Mouse (Mus musculus) MEL (cell line): ENCODE results near the gene Ofcc1. TPM values are rescaled to one million over a fixed set of nuclear protein-coding genes. Genes with fewer than 3 reads are reported as not detected.

Experiments
- DNase-seq: peaks from one replicate; pipeline ENCODE4 v3.0.0; 2011; ENCODE audit warnings: low read depth, low spot score
- H3K27ac ChIP-seq: 2 replicates; pipeline ENCODE4 v1.5.1; 2012; ENCODE audit warnings: low read depth, mild to moderate bottlenecking, control low read depth, low read length, moderate library complexity; ENCODE audit not compliant: control insufficient read depth
- H3K27me3 ChIP-seq, 2 experiments: fragments of 150-350 bp in 1 of 2; sonication (generic) in 1 of 2; 2 replicates each; pipeline ENCODE4 v1.6.1; 2012; ENCODE audit warnings: low read length in 2 of 2, mild to moderate bottlenecking in 2 of 2, improper control_type of control experiment in 1 of 2, moderate library complexity in 1 of 2; ENCODE audit not compliant: insufficient read depth in 2 of 2, control insufficient read depth in 1 of 2
- H3K36me3 ChIP-seq, 2 experiments: 2 replicates each; pipeline ENCODE4 v1.6.1; 2012 to 2014; ENCODE audit warnings: low read length in 2 of 2, improper control_type of control experiment in 1 of 2, inconsistent platforms in 1 of 2, mild to moderate bottlenecking in 1 of 2; ENCODE audit not compliant: insufficient read depth in 2 of 2, control insufficient read depth in 1 of 2
- H3K4me1 ChIP-seq, 2 experiments: fragments of 150-350 bp in 1 of 2; sonication (generic) in 1 of 2; 2 replicates each; pipeline ENCODE4 v1.6.1; 2012; ENCODE audit warnings: low read length in 2 of 2, improper control_type of control experiment in 1 of 2, mild to moderate bottlenecking in 1 of 2; ENCODE audit not compliant: insufficient read depth in 2 of 2, control insufficient read depth in 1 of 2
- H3K4me3 ChIP-seq, 2 experiments: fragments of 150-350 bp in 1 of 2; sonication (generic) in 1 of 2; 2 replicates each; pipeline ENCODE4 v1.5.1; 2012; ENCODE audit warnings: low read depth in 2 of 2, low read length in 2 of 2, mild to moderate bottlenecking in 2 of 2, moderate library complexity in 2 of 2, control low read depth in 1 of 2, improper control_type of control experiment in 1 of 2; ENCODE audit not compliant: control insufficient read depth in 1 of 2, insufficient read depth in 1 of 2
- H3K79me2 ChIP-seq: 2 replicates; pipeline ENCODE4 v1.6.1; 2012; ENCODE audit warnings: mild to moderate bottlenecking, low read length, moderate library complexity; ENCODE audit not compliant: control insufficient read depth, poor library complexity, insufficient read depth
- H3K9ac ChIP-seq: 2 replicates; pipeline ENCODE4 v1.6.1; 2012; ENCODE audit warnings: low read depth, mild to moderate bottlenecking, control low read depth, low read length, moderate library complexity; ENCODE audit not compliant: control insufficient read depth, poor library complexity, severe bottlenecking
- H3K9me3 ChIP-seq: fragments of 150-350 bp; sonication (generic); replicated peaks from 2 replicates; pipeline ENCODE4 v1.6.1; 2012; ENCODE audit warnings: mild to moderate bottlenecking, low read length, improper control_type of control experiment, moderate library complexity; ENCODE audit not compliant: insufficient read depth
- BHLHE40 ChIP-seq: IDR thresholded peaks from 2 replicates; pipeline ENCODE4 v1.6.1; 2012; ENCODE audit warnings: low read depth, mild to moderate bottlenecking, inconsistent platforms, low read length, improper control_type of control experiment, borderline replicate concordance
- CHD1 ChIP-seq: IDR thresholded peaks from 2 replicates; pipeline ENCODE4 v1.6.1; 2012; ENCODE audit warnings: low read depth, mild to moderate bottlenecking, inconsistent platforms, low read length, improper control_type of control experiment
- CHD2 ChIP-seq: IDR thresholded peaks from 2 replicates; pipeline ENCODE4 v1.6.1; 2011; ENCODE audit warnings: low read length, improper control_type of control experiment
- E2F4 ChIP-seq: IDR thresholded peaks from 2 replicates; pipeline ENCODE4 v1.6.1; 2011; ENCODE audit warnings: low read depth, low read length, improper control_type of control experiment, borderline replicate concordance
- EP300 ChIP-seq, 2 experiments: IDR thresholded peaks; 2 replicates each; pipeline ENCODE4 v1.6.1; 2011; ENCODE audit warnings: improper control_type of control experiment in 2 of 2, low read length in 2 of 2, low read depth in 1 of 2, mild to moderate bottlenecking in 1 of 2
- GATA1 ChIP-seq: IDR thresholded peaks from 2 replicates; pipeline ENCODE4 v1.6.1; 2011; ENCODE audit warnings: low read depth, low read length, improper control_type of control experiment
- JUND ChIP-seq: IDR thresholded peaks from 2 replicates; pipeline ENCODE4 v1.6.1; 2011; ENCODE audit warnings: low read depth, mild to moderate bottlenecking, improper control_type of control experiment, low read length
- KAT2A ChIP-seq: conservative IDR thresholded peaks from 2 replicates; pipeline ENCODE4 v1.6.1; 2012; ENCODE audit warnings: low read depth, low read length, improper control_type of control experiment, inconsistent platforms
- MAFK ChIP-seq: IDR thresholded peaks from 2 replicates; pipeline ENCODE4 v1.6.1; 2011; ENCODE audit warnings: low read depth, mild to moderate bottlenecking, low read length, improper control_type of control experiment, borderline replicate concordance
- MAX ChIP-seq: IDR thresholded peaks from 2 replicates; pipeline ENCODE4 v1.6.1; 2011; ENCODE audit warnings: low read length, improper control_type of control experiment
- MAZ ChIP-seq: IDR thresholded peaks from 2 replicates; pipeline ENCODE4 v1.6.1; 2012; ENCODE audit warnings: low read depth, mild to moderate bottlenecking, inconsistent platforms, low read length, improper control_type of control experiment
- MYB ChIP-seq: IDR thresholded peaks from 2 replicates; pipeline ENCODE4 v1.6.1; 2011; ENCODE audit warnings: mild to moderate bottlenecking, low read depth, low read length, improper control_type of control experiment
- NRF1 ChIP-seq: IDR thresholded peaks from 2 replicates; pipeline ENCODE4 v1.6.1; 2014; ENCODE audit warnings: low read depth, mild to moderate bottlenecking, inconsistent platforms, low read length, improper control_type of control experiment, moderate library complexity; ENCODE audit not compliant: poor library complexity, insufficient read depth, severe bottlenecking
- POLR2AphosphoS2 ChIP-seq: IDR thresholded peaks from 2 replicates; pipeline ENCODE4 v1.6.1; 2011; ENCODE audit warnings: low read length, improper control_type of control experiment
- TCF12 ChIP-seq: IDR thresholded peaks from 2 replicates; pipeline ENCODE4 v1.6.1; 2014; ENCODE audit warnings: low read depth, mild to moderate bottlenecking, inconsistent platforms, low read length, improper control_type of control experiment, moderate library complexity
- UBTF ChIP-seq: IDR thresholded peaks from 2 replicates; pipeline ENCODE4 v1.6.1; 2012; ENCODE audit warnings: low read depth, mild to moderate bottlenecking, inconsistent platforms, low read length, improper control_type of control experiment, moderate library complexity, borderline replicate concordance; ENCODE audit not compliant: insufficient read depth
- USF1 ChIP-seq: IDR thresholded peaks from 2 replicates; pipeline ENCODE4 v1.6.1; 2014; ENCODE audit warnings: low read depth, mild to moderate bottlenecking, inconsistent platforms, low read length, improper control_type of control experiment, moderate library complexity
- ZC3H11A ChIP-seq: IDR thresholded peaks from 2 replicates; pipeline ENCODE4 v1.6.1; 2012; ENCODE audit warnings: low read depth, mild to moderate bottlenecking, inconsistent platforms, low read length, improper control_type of control experiment
- ZNF384 ChIP-seq: IDR thresholded peaks from 2 replicates; pipeline ENCODE4 v1.6.1; 2012; ENCODE audit warnings: low read depth, mild to moderate bottlenecking, inconsistent platforms, low read length, improper control_type of control experiment
- polyA plus RNA-seq, 2 experiments: library from polyadenylated mRNA; stranded (reverse) in 1 of 2; unstranded in 1 of 2; fragments of >175 nt in 1 of 2; fragments of >200 nt in 1 of 2; gene quantifications; 2 replicates each; pipeline versions ENCODE4 v1.2.1 to v1.2.4; 2012; ENCODE audit warnings: low replicate concordance in 2 of 2, low read depth in 1 of 2; ENCODE audit not compliant: insufficient read length in 2 of 2, insufficient read depth in 1 of 2, missing spikeins in 1 of 2
- total RNA-seq: library from RNA; depleted of rRNA; stranded (reverse); fragments of 300-350 nt; gene quantifications from 2 replicates; pipeline ENCODE4 v1.2.3, GENCODE M21; 2012

The Ofcc1 gene
- total and polyA plus RNA-seq, 3 experiments: not detected

- no peak for TF ChIP-seq BHLHE40
- TF ChIP-seq, all 39 proteins: peak for 0
- no peak overlapping the region for H3K4me3 ChIP-seq
- H3K36me3 ChIP-seq: no peaks in the 10 kb centered on the region
- no peaks in the 10 kb centered on the region for H3K27me3 ChIP-seq
- H3K79me2 ChIP-seq: no peaks in the 10 kb centered on the region
- no peak for DNase-seq
- H3K9ac ChIP-seq: no peak overlapping the region
- H3K4me1 ChIP-seq: no peaks in the 10 kb centered on the region
- H3K27ac ChIP-seq: no peak overlapping the region
- H3K9me3 ChIP-seq: no peaks in the 10 kb centered on the region
Observed at GRCm38 (mm10) chr13:40290846-40291245, 70.4 kb downstream of the Ofcc1 start.

GRCm38 (mm10) chr13:40288650-40289049, 72.6 kb downstream of the Ofcc1 start:
- no peaks in the 10 kb centered on the region for H3K27me3 ChIP-seq
- DNase-seq: no peak
- no peaks in the 10 kb centered on the region for H3K36me3 ChIP-seq
- H3K4me3 ChIP-seq: no peak overlapping the region
- H3K9me3 ChIP-seq: no peaks in the 10 kb centered on the region
- no peaks in the 10 kb centered on the region for H3K4me1 ChIP-seq
- H3K79me2 ChIP-seq: no peaks in the 10 kb centered on the region
- no peak overlapping the region for H3K27ac ChIP-seq
- no peak for TF ChIP-seq JUND
- no peak for TF ChIP-seq KAT2A
- TF ChIP-seq UBTF: no peak
- TF ChIP-seq, all 39 proteins: peak for 0
- no peak overlapping the region for H3K9ac ChIP-seq

GRCm38 (mm10) chr13:40287266-40288002, 73.8 kb downstream of the Ofcc1 start:
- Histone ChIP-seq H3K27ac (no peak overlapping the region), H3K4me1 (no peaks in the 10 kb centered on the region)

More at GRCm38 (mm10) chr13:40287266-40288002, 73.8 kb downstream of the Ofcc1 start:
- no peak for TF ChIP-seq E2F4
- TF ChIP-seq EP300 (IDR thresholded peaks at IDR 0.05; ENCODE audit: low read depth in 1 of 2, low read length in 2 of 2): no peak
- TF ChIP-seq POLR2AphosphoS2: no peak
- no peak for TF ChIP-seq MAX
- TF ChIP-seq USF1: no peak
- TF ChIP-seq GATA1: no peak
- TF ChIP-seq MAFK: no peak
- TF ChIP-seq KAT2A: no peak
- TF ChIP-seq CHD2: no peak
- TF ChIP-seq ZNF384: no peak
- no peak for TF ChIP-seq TCF12
- TF ChIP-seq ZC3H11A: no peak
- TF ChIP-seq NRF1: no peak
- no peak for TF ChIP-seq JUND
- TF ChIP-seq UBTF: no peak
- TF ChIP-seq MAZ: no peak
- TF ChIP-seq MYB: no peak
- TF ChIP-seq CHD1: no peak
- H3K9ac ChIP-seq: no peak overlapping the region
- no peak overlapping the region for H3K4me3 ChIP-seq
- no peaks in the 10 kb centered on the region for H3K9me3 ChIP-seq
- no peaks in the 10 kb centered on the region for H3K27me3 ChIP-seq
- no peaks in the 10 kb centered on the region for H3K36me3 ChIP-seq
- DNase-seq: no peak
- no peaks in the 10 kb centered on the region for H3K79me2 ChIP-seq
